Mouse (Mus musculus) 3T3-L1 (cell line): ENCODE results near the gene Abca12.

Experiments used
- DNase-seq: peaks from one replicate; pipeline ENCODE4 v3.0.0-alpha.2; 2015; ENCODE audit warnings: low read depth, low spot score

Gene Abca12

DNA sequence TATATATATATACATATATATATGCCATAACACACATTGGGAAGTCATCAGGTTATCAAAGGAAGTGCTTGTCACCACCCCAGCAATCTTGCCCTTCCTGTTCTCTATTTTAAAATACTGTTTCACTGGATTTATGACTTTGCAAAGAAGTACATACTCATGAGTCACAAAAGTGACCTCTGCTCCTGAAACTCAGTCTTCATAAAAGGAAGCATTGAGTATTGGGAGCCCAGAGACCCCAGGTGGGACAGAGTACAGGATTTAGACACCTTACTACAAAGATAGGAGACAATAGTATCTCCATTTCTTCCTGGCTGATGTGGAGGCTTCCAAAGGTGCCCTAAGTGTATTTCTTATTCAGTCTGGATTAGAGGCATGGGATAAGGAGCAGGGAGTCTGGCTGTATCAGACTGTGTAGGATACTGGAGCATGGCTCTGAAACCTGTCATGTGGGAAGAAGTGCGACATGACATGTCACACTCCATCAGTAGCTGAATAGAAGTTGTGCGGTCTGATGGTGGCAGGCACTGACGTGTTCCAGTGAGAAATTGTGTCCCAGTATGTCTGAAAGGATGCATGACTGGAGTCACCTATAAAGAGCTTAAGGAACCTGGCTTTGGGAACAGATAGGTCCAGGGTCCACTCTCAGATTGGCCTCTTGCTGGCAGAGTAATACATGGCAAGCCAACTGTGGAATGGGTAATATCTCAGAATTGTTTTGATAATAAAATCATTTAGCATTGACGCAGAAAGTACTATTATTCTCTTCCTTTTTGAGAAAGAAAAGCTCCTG lies 76.0 kb downstream of the Abca12 start:
- no peak for DNase-seq

- DNase-seq = no peak
Observed at GRCm38 (mm10) chr1:71330349-71330748, 84.4 kb downstream of the Abca12 start.

GRCm38 (mm10) chr1:71312171-71312570 lies 102.5 kb downstream of the Abca12 start:
- DNase-seq = no peak

GRCm38 (mm10) chr1:71310614-71311013 lies 104.1 kb downstream of the Abca12 start:
- DNase-seq = no peak

- no peak for DNase-seq
Observed at GRCm38 (mm10) chr1:71307362-71307761, 107.3 kb downstream of the Abca12 start.

DNA sequence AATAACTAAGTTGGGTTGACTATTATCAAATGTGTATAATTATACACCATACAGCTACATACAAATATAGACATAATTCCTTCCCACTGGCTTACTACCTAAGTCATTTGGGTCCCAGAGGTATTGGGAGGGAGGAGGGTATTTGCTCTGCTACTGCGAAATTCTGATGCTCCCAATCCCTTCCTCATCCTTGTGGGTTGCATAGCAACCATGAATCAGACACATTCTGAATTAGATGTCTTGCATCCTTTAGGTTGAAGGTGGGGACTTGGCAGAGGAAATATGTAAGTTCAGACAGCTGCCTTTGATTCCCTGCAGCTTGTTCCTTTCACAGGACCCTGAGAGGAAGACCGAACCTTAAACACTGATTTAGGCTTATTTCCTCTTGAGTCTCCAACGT lies 108.5 kb downstream of the Abca12 start:
- no peak for DNase-seq

- no peak for DNase-seq
Observed at GRCm38 (mm10) chr1:71304588-71304987, 110.1 kb downstream of the Abca12 start.

DNA sequence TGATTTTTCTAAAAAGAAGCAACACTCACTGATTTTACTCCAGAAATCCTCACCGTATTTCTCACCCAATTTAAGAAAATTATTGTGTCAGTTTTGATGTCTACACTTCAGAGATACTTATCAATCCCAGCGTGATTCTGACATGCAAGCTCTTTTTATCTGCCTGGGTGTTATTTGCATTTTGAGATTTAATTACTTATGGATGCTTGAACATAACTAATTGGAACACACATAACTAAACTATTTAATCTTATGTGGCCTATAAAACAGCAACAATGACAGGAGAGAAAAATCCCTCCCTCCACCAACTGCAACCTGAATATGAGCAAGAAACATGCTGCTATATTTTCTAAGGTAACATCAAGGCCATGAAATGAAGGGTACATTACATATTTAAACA lies 117.7 kb downstream of the Abca12 start:
- no peak for DNase-seq

DNA sequence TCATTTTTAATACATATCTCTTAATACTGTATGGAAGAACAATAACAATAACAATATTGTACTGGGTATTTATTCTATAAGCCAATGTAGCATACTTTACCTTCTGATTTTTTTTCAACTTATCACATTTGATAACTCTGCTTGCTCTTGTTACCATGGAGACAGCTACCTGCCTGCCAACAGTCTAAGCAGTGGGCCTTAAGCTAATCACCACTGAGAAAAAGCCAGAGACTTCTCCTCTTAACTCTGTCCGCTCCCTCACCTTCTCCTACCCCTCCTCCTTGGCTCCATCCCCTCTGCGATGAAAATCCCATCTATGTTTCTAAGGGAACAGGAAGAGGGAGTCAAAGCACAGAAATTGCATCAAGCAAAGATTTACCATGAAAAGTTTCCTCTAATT lies 118.1 kb downstream of the Abca12 start:
- no peak for DNase-seq

GRCm38 (mm10) chr1:71291917-71292316 lies 122.8 kb downstream of the Abca12 start:
- no peak for DNase-seq

DNA sequence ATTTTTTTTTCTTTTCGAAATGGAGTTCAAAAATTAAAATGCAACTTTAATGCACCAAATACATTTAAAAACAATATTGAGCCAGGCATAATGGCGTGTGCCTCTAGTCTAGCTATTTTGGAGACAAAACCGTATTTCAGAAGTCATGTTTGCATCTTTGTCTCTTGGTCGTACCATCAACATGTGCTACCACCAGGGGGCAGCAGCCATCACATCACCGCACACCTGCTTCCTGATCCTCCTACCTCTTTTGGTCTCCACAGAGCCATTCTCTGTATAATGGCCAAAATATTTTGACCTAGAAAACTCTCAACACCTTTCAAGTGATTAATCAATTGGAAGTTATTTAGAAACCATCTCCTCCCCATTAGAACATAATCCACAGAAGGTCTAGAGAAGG lies 125.2 kb downstream of the Abca12 start:
- DNase-seq = peak; percentile 80

DNA sequence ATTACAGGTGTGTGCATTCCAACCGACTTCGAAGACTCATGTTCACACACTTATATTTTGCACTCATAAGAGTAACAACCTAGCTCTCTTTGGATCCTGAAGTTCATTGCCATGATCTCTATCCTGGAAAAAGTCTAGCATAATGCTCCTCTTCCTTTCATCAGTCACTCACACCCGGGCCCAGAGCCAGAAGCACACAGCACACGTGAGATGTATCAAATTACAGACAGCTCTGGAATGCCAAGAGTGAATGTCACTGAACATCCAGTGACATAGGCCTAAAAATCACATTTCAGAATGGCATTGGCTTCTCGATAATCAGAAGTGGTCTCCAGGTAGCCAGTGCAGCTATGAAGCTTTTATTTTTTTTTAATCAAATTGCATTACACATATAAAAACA lies 137.8 kb downstream of the Abca12 start:
- DNase-seq = peak; percentile 38

DNA sequence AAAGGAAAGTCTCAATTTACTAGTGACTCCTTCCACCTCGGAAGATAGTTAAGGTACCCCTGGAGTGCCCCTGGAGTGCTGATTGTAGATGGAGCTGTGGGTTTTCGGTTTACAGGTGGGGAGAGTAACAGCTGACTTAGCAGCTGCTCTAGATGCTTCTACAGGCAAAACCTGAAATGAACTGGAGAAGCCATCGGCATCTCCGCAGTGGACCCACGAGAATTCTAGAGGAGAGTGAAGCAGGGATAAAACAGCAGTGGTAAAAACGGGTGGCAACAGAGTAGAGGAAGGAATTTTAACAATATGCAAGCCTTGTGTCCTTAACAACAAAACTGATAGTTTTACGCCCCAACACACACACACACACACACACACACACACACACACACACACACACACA lies 142.2 kb downstream of the Abca12 start:
- no peak for DNase-seq

GRCm38 (mm10) chr1:71272077-71272476 lies 142.6 kb downstream of the Abca12 start:
- no peak for DNase-seq

- no peak for DNase-seq
Observed at GRCm38 (mm10) chr1:71270083-71270482, 144.6 kb downstream of the Abca12 start.

GRCm38 (mm10) chr1:71266630-71267029 lies 148.1 kb downstream of the Abca12 start:
- DNase-seq = no peak

DNA sequence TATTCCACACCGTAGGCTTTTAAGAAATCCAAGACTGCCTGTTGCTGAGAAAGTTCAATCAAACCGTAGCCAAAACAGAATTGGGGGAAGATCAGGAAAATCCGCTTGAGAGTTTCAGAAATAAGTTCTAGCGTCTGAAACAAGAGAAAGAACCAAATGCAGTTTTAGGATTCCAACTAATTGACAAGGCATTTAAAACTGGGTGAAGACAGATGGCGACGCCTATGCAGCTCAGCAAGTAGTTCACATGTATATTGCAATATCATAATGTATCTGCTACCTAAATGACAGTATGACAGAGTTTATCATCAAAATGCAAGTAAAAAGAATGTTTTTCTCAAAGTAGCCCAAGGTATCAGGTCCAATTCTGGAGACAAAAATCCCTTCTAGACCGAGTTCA lies 151.2 kb downstream of the Abca12 start:
- no peak for DNase-seq

- no peak for DNase-seq
Observed at GRCm38 (mm10) chr1:71244647-71245046, 170.1 kb downstream of the Abca12 start.

DNA sequence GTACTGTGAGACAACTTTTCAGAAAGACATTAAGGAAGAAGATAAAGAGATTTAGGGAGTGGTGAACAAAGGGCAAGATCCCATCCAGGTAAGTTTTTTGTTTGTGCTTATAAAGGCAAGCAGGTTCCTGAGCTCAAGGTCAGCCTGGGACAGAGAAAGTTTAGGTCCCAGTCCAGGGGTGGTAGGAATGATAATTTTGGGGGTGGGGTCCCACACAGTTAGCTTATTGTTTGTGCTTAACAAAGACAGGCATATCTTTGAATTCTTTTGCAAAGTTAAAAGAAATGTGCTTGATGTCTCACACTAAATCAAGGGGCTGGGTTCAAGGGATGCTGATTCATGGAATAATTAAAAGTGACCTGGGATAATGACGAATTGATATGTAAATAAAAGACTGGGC lies 173.3 kb downstream of the Abca12 start:
- no peak for DNase-seq

- no peak for DNase-seq
Observed at GRCm38 (mm10) chr1:71239586-71239985, 175.1 kb downstream of the Abca12 start.

- DNase-seq = no peak
Observed at GRCm38 (mm10) chr1:71235335-71235734, 179.4 kb downstream of the Abca12 start.

- no peak for DNase-seq
Observed at GRCm38 (mm10) chr1:71231211-71231610, 183.5 kb downstream of the Abca12 start.

DNA sequence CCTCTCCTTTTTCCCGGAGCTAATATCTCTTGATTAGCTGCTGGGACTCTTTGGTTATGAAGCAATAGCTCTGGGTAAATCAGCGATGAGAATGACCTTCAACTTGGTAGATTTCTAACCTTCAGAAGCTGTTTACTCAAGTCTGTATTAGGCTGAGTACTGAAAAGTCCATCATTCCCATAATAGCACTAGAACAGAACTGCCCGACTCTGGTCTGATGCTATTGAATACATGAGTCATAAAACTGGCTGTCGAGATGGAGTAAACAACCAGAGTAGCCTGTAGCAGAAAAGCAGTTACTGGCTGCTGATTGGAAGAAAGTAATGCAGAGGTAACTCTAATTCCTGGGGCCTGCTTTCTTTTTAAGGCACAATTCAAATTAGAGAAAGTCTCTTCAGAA lies 211.1 kb downstream of the Abca12 start:
- DNase-seq = no peak

DNA sequence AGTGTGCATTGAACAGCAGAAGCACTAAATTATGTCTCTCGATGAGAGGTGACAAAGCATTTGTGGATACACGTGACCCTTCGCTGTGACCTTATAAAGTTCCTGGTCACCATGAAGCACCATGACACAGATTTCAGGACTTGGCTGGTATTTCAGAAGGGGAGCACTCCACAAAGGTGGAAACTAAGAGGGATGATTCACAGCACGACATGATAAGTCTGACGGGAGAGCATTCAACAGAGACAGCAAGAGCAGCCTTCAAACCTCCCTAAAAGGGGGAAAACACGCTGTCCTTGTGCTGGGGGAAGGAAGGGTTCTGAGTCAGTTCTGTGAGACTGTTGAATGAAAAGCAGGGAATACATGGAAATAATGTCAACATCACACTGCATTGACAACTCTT lies 218.5 kb downstream of the Abca12 start:
- no peak for DNase-seq
